Mouse (Mus musculus) liver, postnatal 0 days (tissue): ENCODE results near the gene Cdkl1.

Experiments
- CTCF ChIP-seq: sonication (generic); IDR thresholded peaks from 2 replicates; pipeline ENCODE4 v1.5.1; 2016; ENCODE audit warnings: antibody characterized with exemption, low read depth
- EP300 ChIP-seq: IDR thresholded peaks from 2 replicates; pipeline ENCODE4 v1.6.1; 2016; ENCODE audit warnings: antibody characterized with exemption, low read depth, mild to moderate bottlenecking

DNA sequence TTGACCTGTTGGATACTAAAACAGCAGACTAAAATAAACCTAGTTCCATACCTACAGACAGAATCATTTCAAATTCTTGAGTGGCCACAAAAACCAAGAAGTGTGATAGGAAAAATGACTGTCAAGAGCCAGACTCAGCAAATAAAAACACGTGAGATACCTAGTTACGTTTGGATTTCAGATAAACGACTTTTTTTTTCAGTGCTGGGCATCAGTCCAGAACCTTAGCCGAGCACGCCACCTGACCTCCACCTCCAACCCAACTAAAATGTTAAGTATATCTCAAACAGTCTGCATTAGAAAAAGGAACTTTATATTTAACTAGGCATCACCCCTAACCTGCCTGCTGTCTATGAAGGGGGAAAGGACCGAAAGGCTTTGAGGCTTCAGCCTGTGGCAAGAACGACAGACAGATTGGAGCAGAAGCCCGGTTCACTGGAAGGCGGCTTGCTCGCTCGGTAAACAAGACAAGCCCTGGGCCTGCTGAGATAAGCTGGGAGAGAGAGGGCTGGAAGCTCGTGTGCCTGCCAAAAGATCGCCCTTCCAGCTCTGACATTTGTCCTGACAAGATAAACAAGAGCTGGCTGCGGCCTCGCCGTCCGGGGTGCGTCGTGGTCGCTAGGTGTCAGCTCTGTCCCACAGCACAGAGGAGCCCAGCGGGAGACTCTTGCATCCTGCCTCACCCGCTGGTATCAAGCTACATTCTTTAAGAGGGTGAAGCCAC, 33.5 kb downstream of the Cdkl1 start:
- peak; percentile 98 for TF ChIP-seq CTCF
- peak; percentile 98 for TF ChIP-seq EP300
